Mouse (Mus musculus) CH12.LX (cell line): ENCODE measurements around the gene Rnf144a. TPM values are rescaled to one million over a fixed set of nuclear protein-coding genes. Genes with fewer than 3 reads are reported as not detected.

ENCODE experiments used
- DNase-seq: peaks from one replicate; pipeline ENCODE4 v3.0.0-alpha.2; 2013; ENCODE audit errors: extremely low read depth
- H3K27ac ChIP-seq: 2 replicates; pipeline ENCODE4 v1.5.1; 2012; ENCODE audit warnings: low read depth, mild to moderate bottlenecking, control low read depth, moderate library complexity; ENCODE audit not compliant: insufficient read depth
- H3K27me3 ChIP-seq: replicated peaks from 2 replicates; pipeline ENCODE3; 2012; ENCODE audit warnings: inconsistent platforms
- H3K36me3 ChIP-seq, 2 experiments: replicated peaks in 1 of 2; 2 replicates each; pipeline versions ENCODE3 to v1.6.1; 2012; ENCODE audit warnings: inconsistent platforms in 1 of 2, low read length in 1 of 2, mild to moderate bottlenecking in 1 of 2, mixed read lengths in 1 of 2, moderate library complexity in 1 of 2; ENCODE audit not compliant: control insufficient read depth in 1 of 2, insufficient read depth in 1 of 2
- H3K4me1 ChIP-seq, 2 experiments: 2 replicates each; pipeline ENCODE4 v1.6.1; 2012; ENCODE audit warnings: inconsistent platforms in 1 of 2, moderate library complexity in 1 of 2; ENCODE audit not compliant: insufficient read depth in 2 of 2, control insufficient read depth in 1 of 2
- H3K4me2 ChIP-seq: 2 replicates; pipeline ENCODE4 v1.6.1; 2012; ENCODE audit warnings: low read depth, mild to moderate bottlenecking, control low read depth; ENCODE audit not compliant: poor library complexity, insufficient read depth, severe bottlenecking
- H3K4me3 ChIP-seq, 3 experiments: fragments of 150-350 bp in 1 of 3; sonication (generic) in 1 of 3; replicated peaks in 1 of 3; 2 replicates each; pipeline versions ENCODE3 to v1.5.1; 2011 to 2012; ENCODE audit warnings: low read depth in 2 of 3, low read length in 2 of 3, mild to moderate bottlenecking in 2 of 3, moderate library complexity in 2 of 3, control low read depth in 1 of 3, improper control_type of control experiment in 1 of 3, inconsistent platforms in 1 of 3, mixed read lengths in 1 of 3; ENCODE audit not compliant: poor library complexity in 1 of 3
- H3K79me2 ChIP-seq: replicated peaks from 2 replicates; pipeline ENCODE4 v1.6.1; 2012; ENCODE audit warnings: mild to moderate bottlenecking, moderate library complexity; ENCODE audit not compliant: control insufficient read depth, poor library complexity, insufficient read depth, severe bottlenecking; ENCODE audit errors: extremely low read depth
- H3K9ac ChIP-seq: 2 replicates; pipeline ENCODE4 v1.6.1; 2012; ENCODE audit warnings: low read depth, mild to moderate bottlenecking, control low read depth, moderate library complexity; ENCODE audit not compliant: insufficient read depth
- H3K9me3 ChIP-seq: replicated peaks from 2 replicates; pipeline ENCODE3; 2012; ENCODE audit warnings: low read length, inconsistent platforms, mixed read lengths
- CHD1 ChIP-seq: IDR thresholded peaks from 2 replicates; pipeline ENCODE4 v1.6.1; 2012; ENCODE audit warnings: low read depth, low read length, improper control_type of control experiment, inconsistent platforms
- E2F4 ChIP-seq: IDR thresholded peaks from 2 replicates; pipeline ENCODE4 v1.6.1; 2011; ENCODE audit warnings: low read depth, low read length, improper control_type of control experiment; ENCODE audit not compliant: insufficient replicate concordance
- ELF1 ChIP-seq: IDR thresholded peaks from 2 replicates; pipeline ENCODE4 v1.6.1; 2014; ENCODE audit warnings: low read depth, mild to moderate bottlenecking, inconsistent platforms, low read length, improper control_type of control experiment
- GABPA ChIP-seq: IDR thresholded peaks from 2 replicates; pipeline ENCODE4 v1.6.1; 2012; ENCODE audit warnings: low read depth, low read length, improper control_type of control experiment, inconsistent platforms; ENCODE audit not compliant: insufficient replicate concordance
- HCFC1 ChIP-seq: IDR thresholded peaks from 2 replicates; pipeline ENCODE4 v1.6.1; 2012; ENCODE audit warnings: low read depth, mild to moderate bottlenecking, inconsistent platforms, low read length, improper control_type of control experiment
- JUN ChIP-seq: IDR thresholded peaks from 2 replicates; pipeline ENCODE4 v1.6.1; 2011; ENCODE audit warnings: low read depth, mild to moderate bottlenecking, low read length, improper control_type of control experiment, moderate library complexity; ENCODE audit not compliant: insufficient read depth
- JUND ChIP-seq: conservative IDR thresholded peaks from 2 replicates; pipeline ENCODE4 v1.6.1; 2011; ENCODE audit warnings: low read depth, low read length, improper control_type of control experiment
- KAT2A ChIP-seq: IDR thresholded peaks from 2 replicates; pipeline ENCODE4 v1.6.1; 2012; ENCODE audit warnings: low read length, improper control_type of control experiment, inconsistent platforms; ENCODE audit not compliant: insufficient replicate concordance
- MAX ChIP-seq: IDR thresholded peaks from 2 replicates; pipeline ENCODE4 v1.6.1; 2011; ENCODE audit warnings: low read length, improper control_type of control experiment
- MEF2A ChIP-seq: IDR thresholded peaks from 2 replicates; pipeline ENCODE4 v1.6.1; 2014; ENCODE audit warnings: low read depth, mild to moderate bottlenecking, inconsistent platforms, low read length, improper control_type of control experiment, borderline replicate concordance
- MXI1 ChIP-seq: IDR thresholded peaks from 2 replicates; pipeline ENCODE4 v1.6.1; 2011; ENCODE audit warnings: mild to moderate bottlenecking, low read depth, low read length, improper control_type of control experiment
- MYC ChIP-seq: IDR thresholded peaks from 2 replicates; pipeline ENCODE4 v1.6.1; 2011; ENCODE audit warnings: low read depth, mild to moderate bottlenecking, improper control_type of control experiment, low read length
- NRF1 ChIP-seq: IDR thresholded peaks from 2 replicates; pipeline ENCODE4 v1.6.1; 2014; ENCODE audit warnings: low read depth, mild to moderate bottlenecking, inconsistent platforms, low read length, improper control_type of control experiment, moderate library complexity
- POLR2A ChIP-seq: IDR thresholded peaks from 2 replicates; pipeline ENCODE4 v1.6.1; 2011; ENCODE audit warnings: low read depth, mild to moderate bottlenecking, improper control_type of control experiment, low read length
- POLR2AphosphoS2 ChIP-seq: IDR thresholded peaks from 2 replicates; pipeline ENCODE4 v1.6.1; 2011; ENCODE audit warnings: low read depth, low read length, improper control_type of control experiment
- RCOR1 ChIP-seq: conservative IDR thresholded peaks from 2 replicates; pipeline ENCODE4 v1.6.1; 2012; ENCODE audit warnings: low read depth, mild to moderate bottlenecking, inconsistent platforms, low read length, improper control_type of control experiment
- SMC3 ChIP-seq: IDR thresholded peaks from 2 replicates; pipeline ENCODE4 v1.6.1; 2011; ENCODE audit warnings: low read depth, low read length, improper control_type of control experiment
- TBP ChIP-seq: conservative IDR thresholded peaks from 2 replicates; pipeline ENCODE4 v1.6.1; 2011; ENCODE audit warnings: low read depth, low read length, improper control_type of control experiment
- TCF12 ChIP-seq: IDR thresholded peaks from 2 replicates; pipeline ENCODE4 v1.6.1; 2014; ENCODE audit warnings: low read depth, mild to moderate bottlenecking, inconsistent platforms, low read length, improper control_type of control experiment
- ZKSCAN1 ChIP-seq: IDR thresholded peaks from 2 replicates; pipeline ENCODE4 v1.6.1; 2012; ENCODE audit warnings: low read depth, inconsistent platforms, low read length, improper control_type of control experiment, borderline replicate concordance
- ZMIZ1 ChIP-seq: IDR thresholded peaks from 2 replicates; pipeline ENCODE4 v1.6.1; 2012; ENCODE audit warnings: low read depth, mild to moderate bottlenecking, inconsistent platforms, low read length, improper control_type of control experiment
- dilution Hi-C: fragments of 300-500 bp; cut with MboI; formaldehyde crosslinking; loops from 2 replicates; pipeline ENCODE4 v1.14.3; 2020; ENCODE audit warnings: low sequenced_read_pairs; ENCODE audit not compliant: extremely low pct_unique_long_range_greater_than_20kb, extremely low pct_ligation_motif_present
- in situ Hi-C: fragments of 300-500 bp; cut with MboI; formaldehyde crosslinking; loops from 3 replicates; pipeline ENCODE4 v1.14.3; 2019; ENCODE audit warnings: low sequenced_read_pairs, low pct_ligation_motif_present, low pct_unique_long_range_greater_than_20kb, mixed read lengths
- polyA plus RNA-seq: library from polyadenylated mRNA; unstranded; fragments of >175 nt; gene quantifications from 2 replicates; pipeline ENCODE4 v1.2.1, GENCODE M21; 2012; ENCODE audit warnings: low read depth; ENCODE audit not compliant: insufficient read length
- total RNA-seq, 2 experiments: library from RNA; depleted of rRNA; stranded (reverse); fragments of 300-350 nt in 1 of 2; fragments of >200 nt in 1 of 2; gene quantifications; 2 replicates each; pipeline ENCODE4 v1.2.3; 2012 to 2014

Gene Rnf144a
- total and polyA plus RNA-seq, 3 experiments = 0.04 to 0.57 (median 0.52) TPM

DNA sequence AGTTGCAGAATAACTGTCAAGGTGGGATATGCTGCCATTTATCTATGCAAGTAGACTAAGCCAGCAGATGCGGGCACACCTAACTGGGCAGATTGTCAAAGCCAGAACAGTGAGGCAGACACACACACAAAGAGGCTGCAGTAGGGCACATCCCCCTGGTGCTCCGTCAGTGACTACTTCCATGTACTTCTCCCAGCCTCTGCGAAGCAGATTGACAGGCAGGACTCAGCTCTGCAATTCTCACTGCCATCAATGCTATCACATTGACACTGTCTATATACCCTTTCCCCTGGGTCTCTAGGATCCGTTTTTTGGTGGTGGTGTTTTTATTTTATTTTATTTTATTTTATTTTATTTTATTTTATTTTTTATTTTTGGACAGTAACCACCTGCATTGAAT, 57.8 kb downstream of the Rnf144a start:
- in situ Hi-C loops = no loop called here
- Histone ChIP-seq H3K27ac (no peak overlapping the region), H3K9me3 (no peaks in the 10 kb centered on the region), H3K4me2 (no peak overlapping the region), H3K4me1 (no peaks in the 10 kb centered on the region), H3K4me3 (no peak overlapping the region), H3K9ac (no peak overlapping the region), H3K36me3 (no peaks in the 10 kb centered on the region), H3K27me3 (no peaks in the 10 kb centered on the region), H3K79me2 (no peaks in the 10 kb centered on the region)
- TF ChIP-seq NRF1 (no peak), ZKSCAN1 (no peak), GABPA (no peak), POLR2A (no peak), TCF12 (no peak), HCFC1 (no peak), JUN (no peak), ZMIZ1 (no peak)
- no peak for DNase-seq
- dilution Hi-C loops = no loop called here

DNA sequence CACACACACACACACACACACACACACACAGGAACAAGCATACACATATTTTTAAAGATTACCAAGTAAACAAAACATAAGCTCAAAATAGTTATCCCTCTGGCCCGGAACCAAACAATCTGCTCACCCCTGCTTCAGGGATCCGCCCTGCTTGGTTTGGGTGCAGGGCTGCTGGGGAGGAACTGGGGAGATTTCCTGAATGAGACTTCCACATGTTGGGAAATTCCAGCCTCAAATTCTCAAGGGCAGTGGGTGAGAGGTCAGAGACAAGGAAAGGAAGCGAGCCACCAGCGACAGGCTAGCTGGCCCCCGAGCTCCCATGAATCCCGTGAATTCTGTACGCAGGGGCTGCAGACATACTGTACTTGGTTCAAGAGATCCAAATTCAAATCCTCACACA, 58.9 kb downstream of the Rnf144a start:
- dilution Hi-C loops (no loop called here), in situ Hi-C loops (no loop called here)
- H3K27me3 ChIP-seq = no peaks in the 10 kb centered on the region
- H3K9me3 ChIP-seq = no peaks in the 10 kb centered on the region
- no peaks in the 10 kb centered on the region for H3K79me2 ChIP-seq
- no peak for TF ChIP-seq SMC3
- no peak for TF ChIP-seq NRF1
- no peak for TF ChIP-seq MYC
- TF ChIP-seq ZMIZ1 = no peak
- no peak for TF ChIP-seq RCOR1
- TF ChIP-seq MAX = no peak
- no peak for TF ChIP-seq TBP
- no peak for TF ChIP-seq CHD1
- no peak for TF ChIP-seq JUND
- no peak for TF ChIP-seq MXI1
- no peak for TF ChIP-seq GABPA
- TF ChIP-seq POLR2AphosphoS2 = no peak
- TF ChIP-seq ZKSCAN1 = no peak
- TF ChIP-seq MEF2A = no peak
- no peak for TF ChIP-seq KAT2A
- no peak for TF ChIP-seq E2F4
- TF ChIP-seq ELF1 = no peak
- H3K4me1 ChIP-seq = no peaks in the 10 kb centered on the region
- no peaks in the 10 kb centered on the region for H3K36me3 ChIP-seq
- no peak for DNase-seq
- no peak overlapping the region for H3K4me2 ChIP-seq
- H3K9ac ChIP-seq = no peak overlapping the region
- H3K27ac ChIP-seq = no peak overlapping the region
- H3K4me3 ChIP-seq = no peak overlapping the region
